Mouse (Mus musculus) bone marrow, adult 2 months (tissue): ENCODE data around the gene Rgs1. TPM values are rescaled to one million over a fixed set of nuclear protein-coding genes. Genes with fewer than 3 reads are reported as not detected.

Experiments used
- H3K27ac ChIP-seq: fragments of 200-500 bp; 2 replicates; pipeline ENCODE4 v1.5.1; 2012; ENCODE audit warnings: low read depth, mild to moderate bottlenecking, control low read depth, inconsistent platforms, low read length; ENCODE audit not compliant: control insufficient read depth, poor library complexity, insufficient read depth
- H3K4me1 ChIP-seq: fragments of 200-500 bp; 2 replicates; pipeline ENCODE4 v1.6.1; 2011; ENCODE audit warnings: low read length; ENCODE audit not compliant: control insufficient read depth, insufficient read depth
- H3K4me3 ChIP-seq: fragments of 200-500 bp; replicated peaks from 2 replicates; pipeline ENCODE3; 2011; ENCODE audit warnings: mild to moderate bottlenecking, low read depth, low read length, control low read depth; ENCODE audit not compliant: control insufficient read depth
- CTCF ChIP-seq: fragments of 200-500 bp; IDR thresholded peaks from 2 replicates; pipeline ENCODE4 v1.5.1; 2011; ENCODE audit warnings: low read length, control low read depth; ENCODE audit not compliant: control insufficient read depth, insufficient read depth
- POLR2A ChIP-seq: fragments of 200-500 bp; IDR thresholded peaks from 2 replicates; pipeline ENCODE4 v1.6.1; 2011; ENCODE audit warnings: low read depth, mild to moderate bottlenecking, control low read depth, low read length, borderline replicate concordance; ENCODE audit not compliant: control insufficient read depth
- WGBS: fragments of 180-500 bp; shearing (Covaris S2); methylation state at CpG from one replicate; pipeline ENCODE4 v1.1.7; 2018; 5-methylcytosine and 5-hydroxymethylcytosine counted together
- polyA plus RNA-seq: library from polyadenylated mRNA; stranded (reverse); fragments of >200 nt; gene quantifications from 2 replicates; pipeline ENCODE4 v1.2.4, GENCODE M21; 2011; ENCODE audit warnings: low replicate concordance; ENCODE audit not compliant: missing spikeins, insufficient read depth, insufficient read length

Rgs1 gene
- polyA plus RNA-seq = 1.1 TPM in 1 of 2 replicates, not detected in the other

DNA sequence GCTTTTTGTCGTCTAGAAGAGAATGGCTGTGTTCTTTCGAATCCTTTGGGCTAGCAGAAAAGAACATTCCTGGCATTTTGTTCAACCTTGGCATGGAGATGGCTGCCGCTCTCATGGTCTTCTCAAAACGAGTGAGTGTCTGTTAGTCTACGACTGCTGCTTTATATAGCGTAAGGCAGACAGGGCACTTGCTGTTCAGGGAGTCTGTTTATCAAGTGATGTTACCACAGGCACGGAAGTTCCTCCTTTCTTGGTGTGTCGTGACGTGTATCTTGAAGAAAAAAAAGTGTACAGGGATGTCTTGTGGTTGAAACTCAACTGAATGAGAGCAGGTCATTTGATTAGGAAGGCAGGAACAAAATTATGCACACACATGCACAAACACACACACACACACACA is at the start of gene Rgs1:
Rgs1 (minus strand) TSS at position 320 of the 400 bp plus-strand sequence.
- H3K4me3 ChIP-seq = peak within 1 kb of the TSS; percentile 39
- no peaks in the 10 kb centered on the region for H3K4me1 ChIP-seq
- WGBS = 2% methylated on average over 9 of the region's 9 CpGs
- TF ChIP-seq POLR2A = no peak
- TF ChIP-seq CTCF = no peak
- H3K27ac ChIP-seq = no peak within 1 kb of the TSS

DNA sequence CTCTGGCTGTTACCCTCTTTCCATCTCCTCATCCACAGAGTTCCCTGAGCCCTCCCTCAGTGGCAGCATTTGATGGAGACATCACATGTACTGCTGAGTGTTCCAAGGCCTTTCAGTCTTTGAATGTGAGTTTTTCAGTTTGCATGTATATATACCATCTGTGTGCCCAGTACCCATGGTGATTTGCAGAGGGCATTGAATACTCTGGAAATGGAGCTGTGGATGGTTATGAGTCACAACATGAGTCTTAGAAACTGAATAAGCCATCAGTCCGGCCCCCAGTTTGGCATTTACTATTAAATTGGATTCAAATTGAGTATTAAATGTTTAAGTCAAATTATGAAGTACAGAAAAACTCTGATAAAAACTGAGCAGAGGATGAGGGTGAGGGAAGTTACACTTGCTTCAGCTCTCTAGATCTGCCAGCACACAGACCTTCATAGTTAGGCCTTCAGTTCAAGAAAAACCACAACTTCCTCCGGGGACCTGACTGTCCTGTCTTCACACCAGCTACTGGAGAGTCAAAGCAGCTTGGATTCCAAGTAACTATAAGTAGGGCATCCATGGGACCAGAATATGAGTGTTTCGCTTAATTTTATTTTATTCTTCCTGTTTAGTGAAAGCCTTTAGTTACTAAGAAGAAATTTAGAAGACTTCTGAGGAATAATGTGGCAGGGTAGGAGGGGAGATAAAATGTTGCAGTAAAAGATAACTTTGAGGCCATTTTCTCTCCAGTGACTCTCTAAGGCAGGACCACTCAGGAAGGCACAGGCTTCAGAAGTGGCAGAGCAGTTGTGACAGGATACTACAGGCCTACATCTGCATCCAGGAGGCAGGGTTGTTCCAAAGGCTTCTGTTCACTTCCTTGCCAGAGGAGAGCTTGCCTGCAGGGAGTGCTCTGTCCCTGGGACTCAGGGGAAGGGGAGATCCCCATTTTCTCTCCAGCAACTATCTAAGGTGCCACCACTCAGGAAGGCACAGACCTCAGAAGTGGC is 34.3 kb upstream of the Rgs1 start:
- WGBS = 43% methylated on average over 3 of the region's 3 CpGs
- Histone ChIP-seq H3K4me3 (no peak overlapping the region), H3K4me1 (no peaks in the 10 kb centered on the region), H3K27ac (no peak overlapping the region)
- TF ChIP-seq POLR2A (no peak), CTCF (no peak)

DNA sequence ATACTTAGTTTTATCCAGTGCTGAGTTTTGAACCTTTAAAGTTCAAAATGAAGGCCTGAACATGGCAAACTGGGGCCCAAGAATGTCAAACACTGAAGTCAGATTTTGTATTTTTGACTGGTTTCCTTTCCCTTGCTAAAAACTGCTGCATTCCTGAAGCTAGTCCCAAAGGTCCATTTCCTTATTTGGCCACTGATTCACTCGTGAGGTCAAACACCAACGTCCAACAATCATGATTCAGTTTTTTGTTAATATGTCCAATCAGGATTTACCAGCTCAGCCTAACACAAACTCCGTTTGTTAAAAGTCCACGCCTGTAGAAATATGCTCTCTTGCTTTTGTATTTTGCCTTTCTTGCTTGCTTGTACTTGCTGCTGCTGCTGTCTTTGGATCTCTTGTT is 31.0 kb upstream of the Rgs1 start:
- Histone ChIP-seq H3K27ac (no peak overlapping the region), H3K4me3 (no peak overlapping the region), H3K4me1 (no peaks in the 10 kb centered on the region)
- TF ChIP-seq CTCF (no peak), POLR2A (no peak)
- WGBS = 76% methylated on average over 4 of the region's 4 CpGs

DNA sequence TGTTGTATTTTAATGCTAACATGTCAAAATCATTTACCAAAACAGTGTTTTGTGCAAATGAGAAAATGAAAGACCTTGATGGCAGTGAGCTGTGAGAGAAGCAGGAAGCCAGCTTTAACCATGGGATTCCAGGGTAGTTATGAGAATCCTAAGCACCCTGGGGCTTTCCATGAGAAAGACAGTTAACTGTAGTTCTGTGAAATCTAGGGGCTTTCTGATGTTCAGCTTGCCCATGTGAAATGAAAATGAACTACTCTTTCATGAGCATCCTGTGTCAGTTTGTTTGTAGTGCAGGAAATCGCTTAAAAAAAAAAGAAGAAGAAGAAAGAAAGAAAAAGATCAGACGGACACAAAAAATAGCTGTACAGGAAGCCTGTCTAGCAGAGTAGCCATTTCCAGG is 23.9 kb upstream of the Rgs1 start:
- 65% methylated on average over 2 of the region's 2 CpGs for WGBS
- TF ChIP-seq POLR2A = no peak
- TF ChIP-seq CTCF = no peak
- no peak overlapping the region for H3K4me3 ChIP-seq
- no peaks in the 10 kb centered on the region for H3K4me1 ChIP-seq
- H3K27ac ChIP-seq = no peak overlapping the region

DNA sequence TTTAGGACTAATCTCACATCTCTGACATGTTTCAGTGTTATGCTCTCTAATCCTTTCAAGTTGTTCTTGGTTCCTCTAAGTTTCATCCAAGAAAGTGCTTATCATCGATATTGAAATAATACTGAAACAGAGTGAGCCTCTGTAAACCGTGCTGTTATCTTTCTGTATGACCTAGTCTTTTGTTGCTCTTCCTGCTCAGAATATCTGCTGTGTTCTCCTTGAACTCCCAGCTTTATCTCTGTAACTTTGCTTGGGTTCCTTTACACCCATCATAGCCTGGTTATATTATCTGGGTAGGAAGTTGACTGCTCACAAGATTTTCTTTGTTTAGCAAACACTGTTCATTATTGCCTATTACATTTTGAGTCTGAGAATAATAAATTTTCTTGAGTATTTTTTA is 20.1 kb upstream of the Rgs1 start:
- Histone ChIP-seq H3K4me3 (no peak overlapping the region), H3K4me1 (no peaks in the 10 kb centered on the region), H3K27ac (no peak overlapping the region)
- TF ChIP-seq POLR2A = no peak
- no peak for TF ChIP-seq CTCF
- WGBS = 72% methylated on average over 2 of the region's 2 CpGs

DNA sequence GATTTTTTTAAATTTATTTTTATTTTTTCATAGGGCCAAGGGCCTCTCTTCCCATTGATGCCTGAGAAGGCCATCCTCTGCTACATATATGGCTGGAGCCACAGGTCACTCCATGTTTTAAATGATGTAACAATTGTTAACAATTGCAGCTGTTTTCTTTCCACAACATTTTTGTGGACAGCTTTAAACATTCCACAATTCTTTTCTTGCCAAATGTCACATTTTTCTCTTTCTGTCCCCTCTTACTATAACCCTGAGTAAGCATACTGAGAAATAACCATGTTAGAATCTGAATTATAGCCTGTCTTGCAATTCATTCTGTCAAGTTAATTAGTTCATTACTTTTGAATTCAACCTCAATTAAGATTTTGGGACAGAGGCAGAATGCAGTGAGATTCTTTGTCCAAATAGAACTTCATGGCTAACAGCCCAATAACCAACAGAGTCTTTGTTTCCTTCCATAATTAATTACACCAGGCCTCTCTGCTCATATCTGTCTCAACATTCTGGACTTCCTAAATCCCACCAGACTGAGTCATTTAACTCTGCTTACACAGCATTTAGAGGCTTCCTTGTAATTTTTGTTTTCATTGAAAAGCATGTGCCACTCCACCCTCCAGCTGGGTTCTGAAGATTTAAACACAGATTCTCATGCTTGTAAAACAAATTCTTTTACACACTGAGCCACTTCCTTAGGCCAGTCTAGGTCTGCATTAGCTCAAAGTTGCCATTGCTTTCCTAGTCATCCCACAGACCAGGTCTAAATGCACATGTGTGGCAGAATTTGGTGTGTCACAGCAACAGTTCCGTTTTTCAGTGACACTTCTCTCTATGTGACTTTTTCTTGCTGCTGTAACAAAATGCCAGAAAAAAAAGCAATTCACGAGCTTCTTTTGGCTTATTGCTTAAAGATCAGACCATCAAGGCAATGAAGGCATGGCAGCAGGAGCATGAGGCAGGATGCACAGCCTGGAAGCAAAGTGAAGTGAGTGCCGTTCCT is 18.7 kb upstream of the Rgs1 start:
- Histone ChIP-seq H3K27ac (no peak overlapping the region), H3K4me1 (no peaks in the 10 kb centered on the region), H3K4me3 (no peak overlapping the region)
- 55% methylated on average over 3 of the region's 3 CpGs for WGBS
- TF ChIP-seq CTCF = no peak

DNA sequence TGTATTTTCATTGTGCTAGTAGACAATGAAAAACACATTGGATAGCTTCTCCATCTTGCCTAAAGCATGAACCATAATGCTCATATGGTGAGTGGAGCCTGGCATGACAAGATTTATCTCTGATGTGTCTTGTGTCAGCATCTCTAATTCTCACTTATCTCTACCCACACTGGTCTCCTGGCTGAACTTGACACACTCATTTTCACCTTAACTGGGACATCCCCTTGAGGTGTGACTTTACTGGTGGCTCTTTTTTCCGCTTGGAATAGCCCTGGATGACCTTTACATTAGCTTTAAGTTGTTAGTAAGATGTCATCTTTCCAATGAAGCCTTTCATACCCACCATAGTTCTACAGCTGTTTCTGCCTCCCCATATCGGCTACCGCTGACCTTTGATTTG is 15.0 kb upstream of the Rgs1 start:
- Histone ChIP-seq H3K4me1 (no peaks in the 10 kb centered on the region), H3K4me3 (no peak overlapping the region), H3K27ac (no peak overlapping the region)
- WGBS = 84% methylated on average over 3 of the region's 3 CpGs
- TF ChIP-seq POLR2A = no peak
- TF ChIP-seq CTCF = no peak

DNA sequence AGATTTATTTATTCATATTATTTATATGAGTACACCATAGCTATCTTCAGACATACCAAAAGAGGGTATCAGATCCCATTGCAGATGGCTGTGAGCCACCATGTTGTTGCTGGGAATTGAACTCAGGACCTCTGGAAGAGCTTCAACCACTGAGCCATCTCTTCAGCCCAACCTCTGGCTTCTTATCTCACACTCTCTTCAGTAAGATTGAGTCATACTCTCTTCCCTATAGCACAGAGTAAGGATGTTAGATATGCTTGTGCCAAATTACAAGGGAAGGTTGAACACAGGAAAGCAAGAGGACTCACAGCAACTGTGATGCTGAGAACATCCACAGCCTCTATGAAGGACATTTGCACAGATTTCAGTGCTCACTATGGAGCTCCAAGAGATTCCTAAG is 13.0 kb upstream of the Rgs1 start:
- H3K4me1 ChIP-seq = no peaks in the 10 kb centered on the region
- H3K4me3 ChIP-seq = no peak overlapping the region
- TF ChIP-seq POLR2A (no peak), CTCF (no peak)
- H3K27ac ChIP-seq = no peak overlapping the region
